Mouse (Mus musculus): ENCODE data around the gene Tfr2.
A peak's percentile ranks its signal among the peaks of the same experiment; 100 is the strongest.

Tfr2 gene

DNA sequence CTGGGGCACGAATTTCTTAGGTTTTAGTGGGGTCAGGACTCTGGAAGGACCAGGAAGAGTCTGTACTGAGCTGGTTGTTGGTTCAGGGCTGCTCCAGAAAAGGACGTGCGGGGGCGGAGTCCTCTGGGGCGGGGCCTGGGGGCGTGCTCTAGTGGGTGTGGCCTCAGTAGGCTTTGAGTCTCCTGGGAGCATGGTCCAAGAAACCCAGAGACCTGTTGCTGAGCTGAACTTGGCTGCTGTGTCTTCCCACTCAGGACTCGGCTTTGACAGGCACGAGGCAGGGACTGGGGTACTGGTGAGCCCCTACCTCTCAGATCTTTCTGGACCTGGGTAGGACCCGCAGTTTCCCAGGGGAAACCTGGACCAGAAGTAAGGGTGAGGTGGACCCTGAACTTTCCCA is at the start of gene Tfr2:
Gene Tfr2 (plus strand): TSS at position 176 of the 400 bp plus-strand sequence.
- peak; percentile 56 to 69 for DNase-seq

DNA sequence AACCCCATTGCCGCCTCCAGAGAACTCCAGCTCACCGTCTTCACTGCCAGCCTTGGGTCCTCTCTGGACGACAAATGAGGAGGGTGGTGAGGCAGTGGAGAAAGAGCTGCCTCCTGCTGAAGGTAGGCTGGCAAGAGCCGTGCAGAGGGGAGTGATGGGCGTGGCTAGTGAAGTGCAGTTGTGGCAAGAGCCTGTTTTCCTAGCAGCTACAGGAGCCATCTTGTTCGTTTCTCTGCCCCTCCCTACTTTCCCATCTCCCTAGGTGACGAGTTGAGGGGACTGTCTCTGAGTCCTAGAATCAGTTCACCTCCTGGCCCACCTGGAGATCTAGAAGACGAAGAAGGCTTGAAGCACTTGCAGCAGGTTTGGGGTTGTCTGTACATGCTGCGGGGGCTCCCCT is 47.8 kb upstream of the Tfr2 start:
- no peak for DNase-seq

DNA sequence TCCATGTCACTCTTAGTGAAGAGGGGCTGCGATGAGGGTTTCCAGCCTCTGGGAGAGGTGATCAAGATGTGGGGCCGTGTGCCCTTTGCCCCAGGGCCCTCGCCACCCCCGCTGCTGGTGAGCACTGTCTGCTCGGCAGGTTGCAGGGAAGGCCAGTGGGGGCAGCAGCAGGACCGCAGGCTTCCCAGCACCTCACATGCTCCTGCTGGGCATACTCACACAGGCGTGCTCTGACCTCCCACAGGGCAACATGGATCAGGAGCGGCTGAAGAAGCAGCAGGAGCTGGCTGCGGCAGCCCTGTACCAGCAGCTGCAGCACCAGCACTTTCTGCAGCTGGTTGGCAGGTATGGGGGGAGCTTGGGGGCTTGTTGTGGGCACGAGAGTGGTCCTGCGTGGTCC is 46.9 kb upstream of the Tfr2 start:
- no peak for DNase-seq

DNA sequence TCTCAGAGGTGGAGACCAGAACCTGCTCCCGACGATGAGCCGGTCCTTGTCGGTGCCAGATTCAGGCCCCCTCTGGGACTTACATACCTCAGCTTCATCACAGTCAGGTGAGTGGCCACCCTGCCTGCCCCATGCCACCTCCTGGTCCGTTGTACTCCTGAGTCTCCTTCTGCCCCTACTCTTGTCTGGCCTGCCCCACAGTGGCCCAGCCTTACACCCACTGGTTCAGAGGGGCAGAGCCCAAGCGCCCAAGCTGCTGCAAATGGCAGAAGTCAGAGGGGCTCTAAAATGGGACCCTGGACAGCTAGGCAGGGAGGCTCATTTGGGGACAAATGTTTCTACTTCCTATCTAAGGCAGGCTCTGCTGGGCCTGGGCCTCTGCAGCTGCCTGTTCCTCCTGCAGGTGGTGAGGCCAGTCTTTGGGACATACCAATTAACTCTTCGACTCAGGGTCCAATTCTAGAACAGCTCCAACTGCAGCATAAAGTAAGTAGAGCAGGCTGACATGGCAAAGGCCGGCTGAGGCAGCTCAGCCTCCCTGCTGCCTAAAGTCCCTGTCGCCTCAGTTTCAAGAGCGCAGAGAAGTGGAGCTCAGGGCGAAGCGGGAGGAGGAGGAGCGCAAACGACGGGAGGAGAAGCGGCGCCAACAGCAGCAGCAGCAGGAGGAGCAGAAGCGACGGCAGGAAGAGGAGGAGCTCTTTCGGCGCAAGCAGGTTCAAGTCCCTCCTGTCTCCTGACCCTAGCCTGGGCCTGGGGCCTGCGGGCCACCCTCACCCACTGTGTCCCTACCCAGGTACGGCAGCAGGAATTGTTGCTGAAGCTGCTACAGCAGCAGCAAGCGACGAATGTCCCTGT is 46.0 kb upstream of the Tfr2 start:
- DNase-seq: no peak

DNA sequence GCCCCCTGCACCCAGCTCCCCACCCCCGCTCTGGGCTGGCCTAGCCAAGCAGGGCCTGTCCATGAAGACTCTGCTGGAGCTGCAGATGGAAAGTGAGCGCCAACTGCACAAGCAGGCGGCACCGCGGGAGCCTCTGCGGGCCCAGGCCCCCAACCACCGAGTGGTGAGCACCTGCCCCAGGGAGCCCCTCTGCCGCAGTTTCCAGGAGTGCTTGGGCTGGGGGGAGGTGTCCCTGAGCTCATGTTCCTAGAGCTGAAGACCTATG is 45.5 kb upstream of the Tfr2 start:
- no peak for DNase-seq

DNA sequence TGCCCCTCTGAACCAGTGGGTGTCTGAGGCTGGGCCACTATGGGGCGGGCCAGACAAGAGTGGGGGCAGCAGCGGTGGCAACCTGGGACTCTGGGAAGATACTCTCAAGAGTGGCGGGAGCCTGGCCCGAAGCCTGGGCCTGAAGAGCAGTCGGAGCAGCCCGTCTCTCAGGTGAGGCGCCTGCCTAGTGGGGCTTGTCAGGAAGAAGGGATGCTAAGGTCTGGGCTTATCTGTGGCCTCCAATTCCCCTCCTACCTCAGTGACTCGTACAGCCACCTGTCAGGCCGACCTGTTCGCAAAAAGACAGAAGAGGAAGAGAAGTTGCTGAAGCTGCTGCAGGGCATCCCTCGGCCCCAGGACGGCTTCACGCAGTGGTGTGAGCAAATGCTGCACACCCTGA is 45.0 kb upstream of the Tfr2 start:
- DNase-seq: no peak

DNA sequence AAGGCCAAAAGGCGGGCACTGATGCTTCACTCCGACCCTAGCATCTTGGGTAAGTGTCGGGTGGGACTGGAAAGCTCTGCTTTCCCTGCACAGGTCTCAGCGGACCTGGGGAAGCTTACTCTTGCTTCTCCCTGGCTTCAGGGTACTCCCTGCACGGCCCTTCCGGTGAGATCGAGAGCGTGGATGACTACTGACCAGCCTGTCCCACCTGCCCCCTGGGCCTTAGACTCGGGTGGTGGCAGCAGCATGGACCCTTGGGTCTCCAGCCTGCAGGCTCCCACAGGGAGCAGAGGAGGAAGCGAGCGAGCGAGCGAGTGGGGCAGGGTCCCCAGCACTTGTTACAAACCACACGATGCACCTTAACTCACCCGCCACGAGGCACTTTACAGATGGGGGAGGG is 44.1 kb upstream of the Tfr2 start:
- DNase-seq: no peak

DNA sequence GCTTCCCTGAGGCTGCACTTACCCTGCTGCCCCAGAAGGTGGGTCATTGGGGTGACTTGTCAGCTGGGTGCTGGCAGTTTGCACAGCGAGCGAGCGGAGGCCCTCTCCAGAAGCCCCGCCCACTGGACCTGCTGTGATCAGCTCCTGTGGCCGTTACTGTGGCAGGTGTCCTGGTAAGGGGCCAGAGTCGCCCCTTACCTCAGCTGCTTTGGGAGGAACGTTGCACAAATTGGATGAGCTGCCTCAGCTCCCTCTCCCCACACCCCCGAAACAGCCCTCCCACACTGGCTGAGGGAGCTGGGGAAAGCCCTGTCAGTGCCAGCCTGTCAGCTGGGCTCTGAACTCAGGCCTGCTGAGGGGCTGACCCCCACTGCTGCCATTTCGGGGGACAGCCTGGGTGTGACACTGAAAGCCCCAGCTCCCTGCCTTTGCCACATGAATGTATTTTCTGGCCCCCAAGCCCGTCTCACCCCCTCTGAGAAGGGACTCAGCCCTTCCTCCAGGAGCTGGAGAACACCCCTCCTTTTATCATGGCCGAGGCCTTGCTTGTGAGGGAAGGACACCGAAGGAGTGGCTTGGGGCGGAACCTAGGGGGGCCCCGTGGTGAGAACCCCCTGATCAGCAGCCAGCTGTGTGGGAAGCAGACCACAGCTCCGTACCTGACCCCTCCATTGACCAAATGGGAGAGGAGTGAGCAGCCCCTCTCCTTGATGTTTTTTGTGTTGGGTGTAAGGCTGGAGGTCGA is 43.3 kb upstream of the Tfr2 start:
- no peak for DNase-seq

DNA sequence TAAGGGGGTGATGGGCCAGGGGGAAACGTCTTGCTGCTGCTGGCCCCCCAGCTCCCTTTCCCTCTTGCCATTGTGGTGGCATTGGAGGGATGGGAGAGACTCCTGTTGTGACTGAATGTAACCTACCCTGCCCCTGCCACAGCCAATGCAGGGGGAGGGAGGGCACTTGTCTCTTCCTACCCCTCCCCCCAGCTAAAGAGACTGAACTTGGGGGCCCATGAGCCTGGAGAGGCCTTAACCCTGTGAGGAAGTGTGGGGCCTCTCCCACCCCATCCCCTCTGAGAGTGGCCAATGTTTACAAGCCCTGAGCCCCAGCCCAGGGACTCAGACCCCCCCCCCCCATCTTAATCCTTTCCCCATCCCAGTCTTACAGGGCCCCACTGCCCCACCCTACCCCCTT is 42.2 kb upstream of the Tfr2 start:
- DNase-seq: no peak

DNA sequence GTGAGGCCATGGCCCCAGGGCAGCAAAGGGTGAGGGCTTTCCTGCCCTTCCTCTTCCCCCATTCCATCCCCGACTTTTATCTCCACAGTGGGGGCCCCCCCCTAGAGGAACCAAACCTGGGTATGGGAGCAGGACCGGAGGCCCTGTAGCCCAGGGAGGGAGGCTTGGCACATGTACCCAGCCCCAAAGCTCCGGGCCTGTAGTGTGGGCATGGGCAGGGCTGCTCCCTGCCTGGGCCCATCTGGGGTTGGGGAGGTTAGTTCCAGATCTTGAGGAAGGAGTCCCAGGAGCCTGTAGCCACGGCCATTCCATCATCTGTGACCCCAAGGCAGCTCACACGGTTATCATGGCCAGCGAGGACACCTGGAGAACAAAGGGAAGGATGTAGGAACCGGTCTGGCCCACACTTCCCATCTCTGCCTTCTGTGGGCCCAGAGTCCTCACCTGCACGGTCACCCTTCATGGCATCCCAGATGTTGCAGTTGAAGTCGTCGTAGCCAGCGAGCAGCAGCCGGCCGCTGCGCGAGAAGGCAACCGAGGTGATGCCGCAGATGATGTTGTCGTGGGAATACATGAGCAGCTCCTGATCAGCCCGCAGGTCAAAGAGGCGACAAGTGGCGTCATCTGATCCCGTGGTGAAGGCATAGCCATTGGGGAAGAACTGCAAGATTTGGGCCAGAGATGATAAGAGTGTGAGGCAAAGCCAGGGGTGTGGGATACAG is 41.2 kb upstream of the Tfr2 start:
- no peak for DNase-seq

DNA sequence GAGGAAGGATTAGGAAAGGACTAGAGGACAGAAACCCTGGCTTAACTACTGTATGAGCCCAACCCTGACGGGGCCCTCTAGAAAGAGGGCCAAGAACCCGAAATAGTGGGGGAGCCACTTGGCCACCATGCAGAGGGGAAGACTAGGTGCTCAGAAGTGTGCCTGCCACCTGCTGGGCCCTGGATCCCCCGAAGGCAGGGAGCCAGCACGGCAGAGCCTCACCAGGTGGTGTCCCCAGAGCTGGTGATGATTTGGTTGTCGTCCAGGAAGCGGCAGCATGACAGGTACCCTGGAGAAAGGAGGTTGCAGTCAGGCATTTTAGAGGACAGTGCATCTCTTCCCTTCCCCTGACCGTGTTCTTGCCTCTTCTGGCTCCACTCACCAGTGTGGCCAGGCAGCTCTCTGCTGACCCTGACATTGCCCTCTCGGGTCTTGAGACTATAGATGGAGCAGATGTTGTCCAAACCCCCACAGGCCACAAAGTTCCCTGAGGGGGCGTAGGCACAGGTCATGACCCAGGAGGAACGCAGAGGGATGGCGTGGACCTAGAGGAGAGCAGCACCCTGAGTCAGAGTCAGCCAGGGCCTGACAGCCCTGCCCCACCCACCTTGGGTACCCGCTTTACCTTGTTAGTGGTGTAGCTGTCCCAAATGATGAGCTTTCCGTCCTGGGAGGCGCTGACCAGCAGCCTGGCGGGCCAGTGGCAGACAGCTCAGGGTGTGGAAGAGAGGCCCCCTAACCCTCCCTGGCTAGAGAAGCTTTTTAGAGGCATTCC is 40.2 kb upstream of the Tfr2 start:
- DNase-seq: no peak

DNA sequence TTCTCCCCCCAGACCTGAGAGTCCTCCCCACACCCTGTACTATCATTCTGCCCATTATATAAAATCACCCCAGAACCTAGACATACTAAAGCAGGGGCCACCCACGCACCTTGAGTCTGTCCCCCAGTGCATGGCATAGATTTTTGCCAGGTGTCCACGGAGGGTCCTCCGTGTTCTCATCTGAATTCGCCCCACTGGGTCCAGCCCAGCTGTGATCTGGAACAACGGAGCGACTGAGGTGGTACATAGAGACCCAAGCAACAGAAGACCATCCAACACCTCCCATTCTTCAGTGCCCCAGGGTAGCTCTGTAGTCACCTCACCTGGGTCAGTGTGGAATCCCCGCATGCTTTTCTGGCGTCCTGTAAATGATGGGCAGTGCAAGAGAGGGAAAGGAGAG is 39.6 kb upstream of the Tfr2 start:
- DNase-seq: no peak

DNA sequence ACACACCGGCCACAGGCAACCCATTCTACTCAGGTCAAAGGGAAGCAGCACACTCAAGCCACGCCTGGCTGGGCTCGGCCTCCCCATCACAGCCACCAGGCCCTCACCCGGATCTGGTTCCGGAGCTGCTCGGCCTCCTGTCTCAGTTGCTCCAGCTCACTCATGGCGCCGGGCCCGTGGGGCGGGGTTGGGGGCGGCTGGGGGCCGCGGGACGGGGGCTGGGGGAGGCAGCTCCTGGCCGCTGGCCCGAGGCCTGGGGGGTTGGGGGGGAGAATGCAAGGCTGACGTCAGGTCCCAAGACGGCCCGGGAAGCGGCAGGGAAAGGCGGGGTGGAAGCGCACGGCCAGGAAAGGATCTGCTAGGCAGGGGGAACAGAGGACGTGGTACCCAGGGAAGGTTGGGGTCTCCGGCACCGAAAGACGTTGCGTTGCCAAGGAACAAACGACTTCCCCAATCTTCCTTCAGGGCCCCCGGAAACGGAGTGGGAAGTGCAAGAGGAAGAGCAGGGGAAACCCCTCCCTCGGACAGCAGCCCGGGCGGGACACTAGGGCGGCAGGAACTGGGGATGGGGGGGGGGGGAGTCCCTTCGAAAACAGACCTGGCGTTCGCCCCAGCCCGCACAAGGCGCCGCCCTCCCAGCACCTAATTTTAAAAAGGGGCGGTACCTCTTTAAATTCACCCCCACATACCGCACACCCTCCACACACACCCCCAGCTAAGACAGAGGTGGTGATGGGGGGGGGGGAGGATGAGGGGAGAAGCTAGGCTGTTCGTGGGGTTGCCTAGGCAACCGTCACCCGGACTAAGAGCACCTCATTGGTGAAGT is 38.8 kb upstream of the Tfr2 start:
- peak; percentile 67 to 73 for DNase-seq

DNA sequence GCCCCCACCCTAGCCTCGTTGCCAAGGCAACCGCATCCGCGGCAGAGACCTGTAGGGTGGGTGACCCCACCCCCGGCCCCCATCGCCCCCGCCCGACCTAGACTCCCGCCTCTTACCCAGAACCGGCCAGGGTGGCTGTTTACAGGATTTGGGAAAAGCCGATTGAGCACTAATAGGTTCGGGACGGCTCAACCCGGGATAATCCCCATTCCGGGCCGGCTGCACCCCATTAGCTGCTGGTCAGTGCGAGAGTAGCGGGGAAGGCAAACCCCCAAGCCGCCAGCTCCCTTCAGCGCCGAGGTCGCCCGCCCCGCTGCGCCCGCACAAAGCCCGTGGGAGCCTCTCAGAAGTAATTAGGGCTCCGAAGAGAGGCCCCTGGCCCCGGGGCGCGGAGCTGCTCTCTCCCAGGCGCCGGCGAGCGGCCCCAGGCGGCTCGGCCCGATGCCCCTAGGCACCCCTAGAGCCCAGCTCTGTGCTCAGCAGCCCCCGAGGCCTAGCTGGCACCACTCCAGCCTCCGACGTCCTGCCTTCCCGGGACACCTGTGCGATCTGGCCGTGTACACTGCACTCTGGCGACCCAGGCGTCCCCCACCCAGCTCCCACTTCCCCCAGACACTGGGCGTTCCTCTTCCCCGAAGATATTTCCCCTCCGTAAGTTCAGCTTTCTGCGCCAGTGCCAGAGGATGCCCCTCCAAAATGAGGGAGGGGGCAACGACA is 38.1 kb upstream of the Tfr2 start:
- DNase-seq: peak; percentile 54 to 57

DNA sequence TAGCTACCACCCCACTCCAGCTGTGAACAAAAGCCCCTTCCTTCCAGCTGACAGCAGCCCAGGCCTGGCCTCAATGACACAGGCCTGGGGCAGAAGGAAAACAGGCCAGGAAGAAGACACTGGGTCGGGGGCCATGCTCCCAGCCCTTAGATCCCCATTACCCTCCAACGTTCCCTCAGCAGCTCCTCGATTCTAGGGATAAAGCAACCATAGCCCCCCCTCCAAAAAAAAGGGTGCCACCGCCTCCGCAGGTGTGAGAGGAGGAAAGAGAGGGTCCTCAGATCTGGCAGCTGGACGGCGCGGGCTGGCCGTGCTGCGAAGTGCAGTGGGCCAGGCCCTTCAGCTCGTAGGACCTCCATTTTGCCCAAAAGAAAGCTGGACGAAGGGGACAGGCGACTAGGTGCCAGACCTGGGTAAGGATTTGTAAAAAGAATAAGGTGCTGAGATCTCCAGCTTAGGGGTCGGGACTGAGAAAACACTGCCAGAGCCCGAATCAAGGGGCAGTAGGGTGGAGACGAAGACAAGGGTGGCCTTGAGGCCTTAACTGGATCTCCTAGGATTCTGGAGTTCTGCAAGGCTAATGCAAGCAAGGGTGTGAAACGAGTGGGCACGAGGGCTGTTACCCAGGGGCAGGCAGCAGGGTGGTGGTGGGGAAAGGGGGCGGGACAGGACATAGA is 37.4 kb upstream of the Tfr2 start:
- DNase-seq: peak; percentile 7 to 38

DNA sequence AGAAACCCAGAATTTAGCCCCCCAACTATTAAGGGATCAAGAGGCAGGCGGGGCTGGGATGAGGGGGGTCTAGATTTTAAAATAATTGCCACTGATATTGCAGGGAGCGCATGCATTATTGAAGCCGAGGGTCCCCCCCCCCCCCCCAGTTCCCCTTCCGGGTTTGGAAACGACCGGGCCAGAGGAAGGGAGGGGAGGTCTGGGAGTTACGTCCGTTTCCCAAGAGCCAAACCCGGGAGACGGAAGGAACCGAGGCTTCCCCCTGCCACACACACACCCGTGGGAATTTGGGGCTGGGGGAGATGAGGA is 36.9 kb upstream of the Tfr2 start:
- DNase-seq: no peak

DNA sequence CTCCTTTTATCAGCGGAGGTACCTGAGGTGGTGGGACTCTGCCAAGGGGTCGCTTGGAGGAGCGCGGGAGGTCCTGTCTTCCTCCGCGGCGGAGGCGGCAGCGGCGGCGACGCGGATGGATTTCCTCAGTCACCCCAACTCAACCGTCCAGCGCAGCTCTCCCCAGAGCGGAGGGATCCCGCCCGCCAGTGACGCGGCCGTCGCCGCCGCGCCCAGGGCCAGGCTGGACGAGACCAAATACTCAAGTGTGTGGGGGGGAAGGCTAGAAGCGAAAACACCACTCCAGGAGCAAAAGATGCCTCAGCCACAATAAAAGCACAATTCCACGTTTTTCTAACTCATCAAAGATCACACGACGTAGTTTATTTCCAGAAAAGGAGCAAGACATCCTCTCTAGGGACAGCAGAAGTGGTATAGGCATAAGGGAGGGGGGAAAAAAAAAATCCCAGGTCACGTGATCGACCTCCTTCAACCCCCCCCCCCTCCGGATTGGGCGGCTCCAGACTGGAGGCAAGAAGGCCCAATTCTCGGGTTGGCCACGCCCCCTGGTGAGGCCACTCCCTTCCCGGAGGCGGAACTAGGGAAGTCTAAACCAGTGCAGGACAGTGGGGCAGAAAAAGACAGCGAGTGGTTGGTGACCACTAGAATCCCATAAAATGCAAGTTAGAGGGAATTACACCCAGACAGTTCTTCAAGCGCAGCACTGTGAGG is 36.4 kb upstream of the Tfr2 start, which contains the start of the genes Epo and Gnb2:
Gene Epo (minus strand): TSS at position 126 of the 711 bp plus-strand sequence.
Gene Gnb2 (minus strand): TSS at position 394 of the 711 bp plus-strand sequence.
- peak; percentile 97 to 98 for DNase-seq

DNA sequence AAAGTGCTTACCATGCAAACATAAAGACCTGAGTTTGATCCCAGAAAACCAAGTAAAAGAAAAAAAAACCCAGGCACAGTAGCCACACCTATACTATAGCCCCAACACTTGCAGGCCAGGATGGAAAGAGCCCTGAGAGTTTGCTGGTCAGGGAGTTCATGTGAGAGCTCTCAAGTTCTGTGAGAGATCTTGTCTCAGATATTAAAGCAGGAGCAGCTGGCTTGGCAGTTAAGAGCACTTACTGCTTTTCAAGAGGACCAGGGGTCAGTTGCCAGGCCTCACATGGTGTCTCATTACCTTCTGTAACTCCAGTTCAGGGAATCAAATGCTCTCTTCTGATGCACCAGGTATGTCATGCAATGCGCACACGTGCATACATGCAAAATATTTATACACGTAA is 34.9 kb upstream of the Tfr2 start:
- DNase-seq: no peak

DNA sequence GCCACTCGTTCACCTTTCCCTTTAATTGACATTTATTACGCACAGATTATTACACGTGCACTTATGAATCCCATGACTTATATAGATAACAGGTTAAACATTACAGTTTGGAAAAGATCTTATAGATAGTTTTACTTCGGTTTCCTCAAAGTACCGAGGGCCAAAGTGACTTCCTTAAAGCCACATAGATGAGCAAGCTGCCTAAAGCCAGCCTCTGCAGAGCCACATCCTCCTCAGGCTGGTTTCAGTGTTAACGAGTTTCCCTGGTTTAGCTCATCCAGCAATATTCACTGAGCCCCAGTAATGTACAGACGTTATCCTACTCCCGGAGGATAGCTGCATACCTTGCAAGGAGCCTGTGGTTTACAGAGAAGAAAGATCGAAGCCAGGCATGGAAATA is 34.3 kb upstream of the Tfr2 start:
- no peak for DNase-seq

DNA sequence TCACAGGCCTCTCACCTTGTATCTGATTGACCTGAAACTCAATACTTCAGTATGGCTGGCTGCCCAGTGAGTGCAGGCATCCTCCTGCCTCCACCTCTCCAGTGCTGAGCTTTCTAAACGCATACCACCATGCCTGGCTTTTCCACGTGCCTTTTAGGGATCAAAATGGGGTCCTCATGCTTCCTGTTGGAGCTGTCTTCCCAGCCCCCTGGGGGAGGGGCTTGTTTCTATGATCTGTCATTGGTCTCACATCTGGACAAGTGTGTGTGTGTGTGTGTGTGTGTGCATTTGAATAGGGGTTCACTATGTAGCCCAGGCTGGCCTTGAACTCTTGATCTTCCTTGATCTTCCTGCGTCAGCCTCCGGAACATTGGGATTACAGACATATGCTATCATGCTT is 32.2 kb upstream of the Tfr2 start:
- no peak for DNase-seq
